Mouse (Mus musculus) neural tube, embryonic 15.5 days (tissue): ENCODE data around the gene Gm1123. TPM values are rescaled to one million over a fixed set of nuclear protein-coding genes. Genes with fewer than 3 reads are reported as not detected.

ENCODE experiments used
- ATAC-seq: fragments of 200-750 bp; cut with Nextera tagmentation; 2 replicates; pipeline ENCODE4 v1.8.0; 2017; ENCODE audit warnings: mild to moderate bottlenecking, moderate TSS enrichment, moderate library complexity; ENCODE audit not compliant: low FRiP score
- H3K27ac ChIP-seq: fragments of 300-500 bp; sonication (generic); replicated peaks from 2 replicates; pipeline ENCODE4 v1.5.1; 2015; ENCODE audit warnings: mild to moderate bottlenecking, inconsistent platforms
- H3K27me3 ChIP-seq: fragments of 300-500 bp; sonication (generic); replicated peaks from 2 replicates; pipeline ENCODE4 v1.6.1; 2015; ENCODE audit warnings: inconsistent platforms
- H3K36me3 ChIP-seq: fragments of 300-500 bp; sonication (generic); 2 replicates; pipeline ENCODE4 v1.6.1; 2015; ENCODE audit warnings: inconsistent platforms
- H3K4me1 ChIP-seq: fragments of 300-500 bp; sonication (generic); 2 replicates; pipeline ENCODE4 v1.6.1; 2015; ENCODE audit warnings: inconsistent platforms
- H3K4me2 ChIP-seq: fragments of 300-500 bp; sonication (generic); 2 replicates; pipeline ENCODE4 v1.6.1; 2015; ENCODE audit warnings: inconsistent platforms, mild to moderate bottlenecking, moderate library complexity
- H3K4me3 ChIP-seq: fragments of 300-500 bp; sonication (generic); replicated peaks from 2 replicates; pipeline ENCODE4 v1.5.1; 2015; ENCODE audit warnings: mild to moderate bottlenecking, inconsistent platforms
- H3K9ac ChIP-seq: fragments of 300-500 bp; sonication (generic); replicated peaks from 2 replicates; pipeline ENCODE4 v1.6.1; 2015; ENCODE audit warnings: mild to moderate bottlenecking, inconsistent platforms
- H3K9me3 ChIP-seq: fragments of 300-500 bp; sonication (generic); replicated peaks from 2 replicates; pipeline ENCODE4 v1.6.1; 2016; ENCODE audit warnings: inconsistent platforms
- WGBS: fragments of 180-500 bp; shearing (Covaris S2); methylation state at CpG from one replicate; pipeline ENCODE4 v1.1.7; 2015; ENCODE audit warnings: mixed read lengths; 5-methylcytosine and 5-hydroxymethylcytosine counted together
- polyA plus RNA-seq: library from polyadenylated mRNA; unstranded; fragments of >200 nt; fragmentation: Nextera tagmentation; extraction: Ambion mirVana; gene quantifications from 2 replicates; pipeline ENCODE4 v1.2.1, GENCODE M21; 2015

Gene Gm1123
- polyA plus RNA-seq, 1 experiment from 2014 or later, result not detected

DNA sequence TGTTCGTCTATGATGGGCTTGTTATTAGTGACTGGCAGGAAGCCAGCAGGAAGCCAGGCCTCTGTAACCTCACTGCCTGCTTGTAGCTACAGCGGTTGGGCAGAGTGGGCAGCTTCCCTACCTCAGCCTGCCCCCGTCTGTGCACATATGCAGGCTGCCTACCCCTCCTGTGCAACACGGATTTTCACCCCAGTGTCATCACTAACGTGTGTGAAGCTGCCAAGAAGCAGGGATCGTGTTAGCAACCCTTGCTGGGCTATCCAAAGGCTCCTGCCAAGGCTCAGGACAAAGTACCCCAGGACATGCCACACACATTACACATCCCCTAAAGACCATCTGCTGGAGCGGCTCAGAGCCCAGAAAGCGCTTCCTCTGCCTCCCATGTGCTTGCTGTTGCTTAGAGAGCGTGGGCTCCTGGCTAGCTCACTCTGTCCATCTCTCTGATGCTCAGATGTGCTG, 35.6 kb downstream of the Gm1123 start:
- Histone ChIP-seq H3K27me3 (no peaks in the 10 kb centered on the region), H3K27ac (no peak overlapping the region), H3K9ac (no peak overlapping the region), H3K4me3 (no peak overlapping the region), H3K4me1 (no peaks in the 10 kb centered on the region), H3K9me3 (no peaks in the 10 kb centered on the region), H3K4me2 (no peak overlapping the region), H3K36me3 (peaks cover 51% of the 10 kb centered on the region)
- no peak for ATAC-seq
- 74% methylated on average over 9 of the region's 9 CpGs for WGBS

GRCm38 (mm10) chr9:98994103-98994502, 41.4 kb downstream of the Gm1123 start:
- ATAC-seq, result no peak

DNA sequence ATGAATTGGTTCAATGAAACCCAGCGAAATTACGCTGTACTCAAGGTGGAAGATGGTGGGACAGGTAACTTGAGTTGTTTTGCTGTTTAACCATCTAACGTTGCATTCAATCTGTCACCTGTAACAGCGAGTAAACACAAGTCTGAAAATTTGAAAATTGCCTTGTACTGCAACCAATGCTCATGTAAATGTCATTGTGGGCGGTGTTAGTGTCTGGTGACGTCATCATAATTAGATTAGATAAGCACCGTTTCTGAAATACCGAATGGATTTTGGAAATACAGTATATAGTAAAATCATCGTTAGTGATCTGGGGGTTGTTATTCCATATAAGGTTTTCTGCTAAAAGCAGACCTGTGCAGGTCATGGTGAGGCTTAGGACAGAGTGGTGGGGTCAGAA, 48.4 kb downstream of the Gm1123 start:
- Histone ChIP-seq H3K27ac (peak overlapping the region; percentile 80), H3K36me3 (no peaks in the 10 kb centered on the region), H3K9me3 (no peaks in the 10 kb centered on the region), H3K4me1 (peaks cover 20% of the 10 kb centered on the region), H3K27me3 (0 out of 2 replicates have a peak, but pooled peaks cover 3% of the 10 kb centered on the region), H3K4me3 (peak overlapping the region; percentile 91), H3K4me2 (peak overlapping the region; percentile 73), H3K9ac (peak overlapping the region; percentile 80)
- no peak for ATAC-seq
- 47% methylated on average over 9 of the region's 9 CpGs for WGBS

More at GRCm38 (mm10) chr9:98994103-98994502, 41.4 kb downstream of the Gm1123 start:
- Histone ChIP-seq H3K27me3 (no peaks in the 10 kb centered on the region), H3K36me3 (peaks cover 23% of the 10 kb centered on the region), H3K27ac (0 out of 2 replicates have a peak overlapping the region, but pooled peaks have one; percentile 18), H3K9ac (no peak overlapping the region), H3K4me1 (0 out of 2 replicates have a peak, but pooled peaks cover 5% of the 10 kb centered on the region), H3K4me2 (no peak overlapping the region), H3K4me3 (no peak overlapping the region), H3K9me3 (no peaks in the 10 kb centered on the region)
- 86% methylated on average over 4 of the region's 4 CpGs for WGBS

DNA sequence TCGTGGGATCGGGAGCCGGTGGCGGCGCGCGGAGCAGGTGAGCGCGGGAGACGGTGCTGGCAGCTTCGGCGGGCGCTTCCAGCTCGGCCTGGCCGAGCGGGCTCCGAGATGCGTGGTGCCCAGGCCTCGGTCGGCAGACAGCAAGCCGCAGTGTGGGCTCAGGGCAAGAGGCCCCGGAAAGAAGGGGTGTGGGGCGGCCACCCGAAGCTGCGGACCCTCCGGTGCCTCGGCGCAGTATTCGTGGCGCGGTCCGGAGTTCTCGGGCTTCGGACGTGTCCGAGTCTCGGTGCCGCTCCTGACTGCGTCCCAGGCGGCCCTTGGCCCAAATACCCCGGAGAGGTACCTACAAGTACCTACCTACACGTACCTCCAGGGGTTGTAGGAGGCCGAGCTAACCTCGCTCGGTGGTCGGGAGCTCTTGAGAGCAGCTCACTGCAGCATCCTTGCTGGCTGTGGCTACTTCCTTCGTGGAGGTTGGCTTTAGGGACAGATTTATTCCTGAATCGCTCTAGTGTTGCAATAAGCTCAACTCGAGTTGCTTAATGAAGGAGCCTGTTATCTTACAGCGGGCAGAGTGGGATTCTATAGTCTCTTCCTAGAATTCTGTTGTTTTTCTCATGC, 48.9 kb downstream of the Gm1123 start:
- WGBS, result under 1% methylated on average over 50 of the region's 50 CpGs
- peak overlapping the region; percentile 73 for H3K4me2 ChIP-seq
- H3K27me3 ChIP-seq, result 0 out of 2 replicates have a peak, but pooled peaks cover 3% of the 10 kb centered on the region
- peak overlapping the region; percentile 80 for H3K27ac ChIP-seq
- peak; percentile 69 for ATAC-seq
- no peaks in the 10 kb centered on the region for H3K9me3 ChIP-seq
- H3K9ac ChIP-seq, result peak overlapping the region; percentile 80
- H3K4me3 ChIP-seq, result peak overlapping the region; percentile 91
- peaks cover 20% of the 10 kb centered on the region for H3K4me1 ChIP-seq
- H3K36me3 ChIP-seq, result no peaks in the 10 kb centered on the region

DNA sequence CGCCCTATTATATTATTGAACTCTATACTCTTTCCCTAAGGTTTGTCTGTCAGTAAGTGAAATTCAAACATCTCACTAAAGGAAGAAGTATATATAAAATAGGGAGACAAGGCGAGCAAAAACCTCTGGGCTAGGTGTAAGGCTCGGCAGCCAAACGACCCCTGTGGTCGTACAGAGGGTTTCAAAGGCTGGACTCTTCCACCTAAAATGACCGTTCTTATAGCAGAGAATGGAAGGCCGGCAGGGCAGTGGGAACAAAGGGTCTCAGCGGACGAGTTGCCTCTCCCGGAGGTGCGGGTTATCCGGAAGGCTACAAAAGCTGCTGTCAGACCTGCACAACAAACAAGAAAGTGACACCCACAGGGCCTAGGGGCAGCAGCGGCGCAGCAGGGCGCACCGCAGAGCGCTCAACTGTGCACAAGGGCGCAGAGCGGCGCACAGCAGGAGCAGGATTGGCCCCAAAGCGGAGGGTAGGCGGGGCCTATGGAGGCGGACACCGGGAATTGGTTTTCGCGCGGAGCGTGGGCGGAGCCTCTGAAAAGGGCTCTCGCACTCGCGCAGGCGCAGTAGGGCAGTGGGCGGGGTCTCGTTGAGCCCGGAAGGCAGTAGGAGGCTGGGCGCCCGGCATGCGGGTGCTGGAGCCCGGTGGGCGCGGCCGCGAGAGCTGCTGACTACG, 49.6 kb downstream of the Gm1123 start, which contains the start of gene Faim:
Gene Faim, plus strand, starts transcription at position 574 of the 676 bp plus-strand sequence.
- Histone ChIP-seq H3K27me3 (0 out of 2 replicates have a peak, but pooled peaks cover 3% of the 10 kb centered on the region), H3K36me3 (no peaks in the 10 kb centered on the region), H3K27ac (peak within 1 kb of the TSS; percentile 80), H3K4me3 (peak within 1 kb of the TSS; percentile 91), H3K9ac (peak within 1 kb of the TSS; percentile 80), H3K4me2 (peak within 1 kb of the TSS; percentile 73), H3K9me3 (no peaks in the 10 kb centered on the region), H3K4me1 (peaks cover 20% of the 10 kb centered on the region)
- ATAC-seq, result peak; percentile 97
- 1% methylated on average over 44 of the region's 45 CpGs for WGBS

DNA sequence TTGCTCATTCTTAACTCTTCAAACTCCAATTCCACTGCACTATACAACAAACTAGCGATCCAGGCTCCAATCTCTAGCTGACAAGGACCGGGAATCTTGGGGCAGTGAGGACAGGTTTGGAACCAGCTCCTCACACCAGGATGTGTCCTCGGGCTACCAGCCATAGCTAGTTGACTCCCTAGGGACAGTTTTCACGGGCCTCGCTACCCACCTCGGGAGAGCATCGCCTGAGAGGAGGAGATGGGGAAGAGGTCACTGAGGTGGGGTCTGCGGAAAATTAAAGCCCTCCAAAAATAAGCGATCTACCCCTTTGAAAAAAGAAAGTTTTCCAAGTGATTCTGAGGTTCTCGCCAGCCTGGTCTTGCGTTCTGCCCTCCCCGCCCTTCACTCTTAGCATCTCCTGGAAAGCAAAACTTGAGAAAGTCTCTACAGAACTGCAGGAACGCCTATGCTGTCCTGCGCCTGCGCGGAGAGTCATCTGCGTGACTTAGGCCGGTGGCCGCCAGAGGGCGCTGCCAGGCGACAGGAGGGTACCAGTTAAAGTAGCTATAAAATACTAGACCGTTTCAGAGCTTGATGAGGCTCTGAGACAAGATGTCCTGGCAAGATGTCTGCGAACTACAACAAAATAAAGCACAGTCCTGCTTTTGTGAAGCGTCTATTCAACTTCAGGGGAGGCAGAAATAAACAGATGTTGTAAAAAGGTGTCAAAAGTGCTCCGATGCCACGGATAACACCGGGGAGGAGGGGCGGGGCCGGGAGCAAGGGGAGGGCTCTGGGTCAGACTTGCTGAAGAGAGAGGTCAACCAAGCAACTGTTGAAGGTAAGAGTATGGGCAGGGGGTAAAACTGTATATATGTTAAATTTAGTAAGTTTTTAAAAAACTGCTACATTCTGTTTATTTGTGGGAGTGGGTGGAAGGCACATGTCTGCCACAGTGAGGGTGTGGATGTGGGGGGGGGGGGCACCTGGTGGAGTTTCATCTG, 55.8 kb downstream of the Gm1123 start:
- peaks cover 9% of the 10 kb centered on the region for H3K4me1 ChIP-seq
- ATAC-seq, result peak; percentile 76; the same call in 1 of the 2 replicates
- H3K4me2 ChIP-seq, result peak overlapping the region; percentile 56
- peaks cover 28% of the 10 kb centered on the region for H3K27me3 ChIP-seq
- H3K27ac ChIP-seq, result no peak overlapping the region
- 0 out of 2 replicates have a peak overlapping the region, but pooled peaks have one; percentile 28 for H3K9ac ChIP-seq
- H3K4me3 ChIP-seq, result peak overlapping the region; percentile 30
- no peaks in the 10 kb centered on the region for H3K9me3 ChIP-seq
- WGBS, result 6% methylated on average over 29 of the region's 29 CpGs
- no peaks in the 10 kb centered on the region for H3K36me3 ChIP-seq

- H3K9ac ChIP-seq, result no peak overlapping the region
- H3K4me2 ChIP-seq, result no peak overlapping the region
- no peak overlapping the region for H3K4me3 ChIP-seq
- ATAC-seq, result no peak
- H3K9me3 ChIP-seq, result no peaks in the 10 kb centered on the region
- 53% methylated on average over 5 of the region's 5 CpGs for WGBS
- no peaks in the 10 kb centered on the region for H3K36me3 ChIP-seq
- H3K4me1 ChIP-seq, result peaks cover 13% of the 10 kb centered on the region
- peaks cover 53% of the 10 kb centered on the region for H3K27me3 ChIP-seq
- H3K27ac ChIP-seq, result no peak overlapping the region
These were observed 59.0 kb downstream of the Gm1123 start for GRCm38 (mm10) chr9:98976520-98976919.

DNA sequence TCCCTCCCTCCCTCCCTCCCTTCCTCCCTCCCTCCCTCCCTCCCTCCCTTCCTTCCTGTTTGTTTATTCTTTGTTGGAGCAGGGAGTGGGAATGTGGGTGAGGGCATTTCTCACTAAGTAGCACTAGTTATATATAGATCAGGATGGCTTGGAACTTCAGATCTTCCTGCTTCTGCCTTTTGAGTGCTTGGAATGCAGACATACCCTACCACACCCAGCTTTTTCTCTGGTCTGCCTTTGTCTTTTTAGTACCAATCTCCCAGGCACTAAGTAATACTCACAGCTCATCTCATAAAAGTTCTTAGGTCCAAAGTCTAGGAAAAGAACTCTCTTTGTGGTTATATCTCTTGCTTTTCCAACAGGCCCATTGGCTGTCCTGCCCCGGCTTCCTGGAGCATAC, 59.4 kb downstream of the Gm1123 start:
- Histone ChIP-seq H3K4me3 (no peak overlapping the region), H3K27me3 (peaks cover 56% of the 10 kb centered on the region), H3K9ac (no peak overlapping the region), H3K4me2 (no peak overlapping the region), H3K27ac (no peak overlapping the region), H3K9me3 (no peaks in the 10 kb centered on the region), H3K4me1 (peaks cover 13% of the 10 kb centered on the region), H3K36me3 (no peaks in the 10 kb centered on the region)
- WGBS, result 95% methylated on average over 1 of the region's 1 CpGs
- no peak for ATAC-seq

DNA sequence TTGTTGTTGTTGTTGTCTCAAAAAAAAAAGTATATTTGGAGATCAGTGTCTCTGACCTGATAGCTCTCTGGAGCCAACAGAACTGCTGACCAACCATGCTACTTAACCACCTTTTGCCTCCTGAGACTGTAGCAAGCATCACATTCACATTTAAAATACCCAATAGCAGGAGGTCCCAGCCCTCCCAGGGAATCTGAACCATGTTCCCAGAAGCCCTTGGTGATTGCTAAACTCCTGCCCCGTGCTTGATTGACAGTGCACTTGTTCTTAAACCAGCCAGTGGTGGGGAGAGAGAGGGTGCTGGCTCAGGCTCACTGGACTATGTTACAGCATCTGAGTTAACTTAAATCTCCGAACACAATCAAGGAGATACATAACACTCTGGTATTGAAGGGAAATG, 60.6 kb downstream of the Gm1123 start:
- WGBS, result 32% methylated on average over 2 of the region's 2 CpGs
- H3K9me3 ChIP-seq, result no peaks in the 10 kb centered on the region
- no peak for ATAC-seq
- no peak overlapping the region for H3K27ac ChIP-seq
- H3K36me3 ChIP-seq, result no peaks in the 10 kb centered on the region
- H3K27me3 ChIP-seq, result peaks cover 68% of the 10 kb centered on the region
- no peak overlapping the region for H3K9ac ChIP-seq
- H3K4me1 ChIP-seq, result peaks cover 11% of the 10 kb centered on the region
- no peak overlapping the region for H3K4me2 ChIP-seq
- no peak overlapping the region for H3K4me3 ChIP-seq

- peaks cover 10% of the 10 kb centered on the region for H3K4me1 ChIP-seq
- H3K9me3 ChIP-seq, result no peaks in the 10 kb centered on the region
- ATAC-seq, result no peak
- no peaks in the 10 kb centered on the region for H3K36me3 ChIP-seq
- H3K27me3 ChIP-seq, result peaks cover 80% of the 10 kb centered on the region
- peak overlapping the region; percentile 52 for H3K4me2 ChIP-seq
- no peak overlapping the region for H3K27ac ChIP-seq
- no peak overlapping the region for H3K9ac ChIP-seq
- peak overlapping the region; percentile 24; the same call in 1 of the 2 replicates for H3K4me3 ChIP-seq
- WGBS, result 2% methylated on average over 7 of the region's 7 CpGs
These were observed 62.0 kb downstream of the Gm1123 start for GRCm38 (mm10) chr9:98973561-98973960.

DNA sequence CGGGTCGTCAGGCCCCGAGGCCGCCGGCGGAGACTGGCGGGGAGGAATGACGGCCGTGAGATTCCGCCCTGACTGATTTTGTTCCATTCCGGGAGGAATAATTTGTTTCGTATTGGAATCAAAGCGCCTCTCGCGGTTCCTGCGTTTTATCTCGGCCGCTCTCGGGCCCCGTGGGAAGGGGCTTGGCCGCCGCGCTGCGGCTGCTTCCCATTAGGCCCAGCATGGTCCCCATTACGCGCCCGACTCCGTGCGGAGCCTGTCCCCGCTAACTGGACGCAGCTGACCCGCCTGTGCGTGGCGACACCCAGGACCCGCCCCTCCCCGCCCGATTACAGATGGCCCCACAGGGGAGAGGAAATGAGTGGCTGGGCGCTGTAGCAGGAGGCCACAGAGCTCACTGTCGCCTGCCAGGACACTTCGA, 62.4 kb downstream of the Gm1123 start:
- no peaks in the 10 kb centered on the region for H3K9me3 ChIP-seq
- peaks cover 80% of the 10 kb centered on the region for H3K27me3 ChIP-seq
- 1% methylated on average over 40 of the region's 40 CpGs for WGBS
- peak overlapping the region; percentile 24 for H3K4me3 ChIP-seq
- no peak for ATAC-seq
- H3K27ac ChIP-seq, result no peak overlapping the region
- no peaks in the 10 kb centered on the region for H3K36me3 ChIP-seq
- peak overlapping the region; percentile 52 for H3K4me2 ChIP-seq
- H3K9ac ChIP-seq, result 0 out of 2 replicates have a peak overlapping the region, but pooled peaks have one; percentile 6
- peaks cover 10% of the 10 kb centered on the region for H3K4me1 ChIP-seq
